Mouse (Mus musculus): ENCODE measurements around the gene Selenof. TPM values are rescaled to one million over a fixed set of nuclear protein-coding genes. Genes with fewer than 3 reads are reported as not detected.

Gene Selenof
- polyA plus RNA-seq, 1 experiment from 2014 or later = 618 TPM

- no peak for ATAC-seq (replicated peaks; ENCODE audit: low FRiP score)
- no peak overlapping the region for H3K27ac ChIP-seq
- no peaks in the 10 kb centered on the region for H3K36me3 ChIP-seq
- peaks cover 45% of the 10 kb centered on the region for H3K4me1 ChIP-seq
- no peak overlapping the region for H3K9ac ChIP-seq
- H3K4me2 ChIP-seq = no peak overlapping the region
- no peaks in the 10 kb centered on the region for H3K27me3 ChIP-seq
- no peak overlapping the region for H3K4me3 ChIP-seq (replicated peaks)
- WGBS = 39% methylated on average over 5 of the region's 5 CpGs
- H3K9me3 ChIP-seq (replicated peaks) = no peaks in the 10 kb centered on the region
Observed at GRCm38 (mm10) chr3:144610759-144611158, 40.7 kb downstream of the Selenof start.

GRCm38 (mm10) chr3:144611626-144612271 is 41.6 kb downstream of the Selenof start:
- Histone ChIP-seq H3K27ac (0 out of 2 replicates have a peak overlapping the region, but pooled peaks have one; percentile 2), H3K9ac (no peak overlapping the region), H3K36me3 (no peaks in the 10 kb centered on the region), H3K27me3 (no peaks in the 10 kb centered on the region), H3K4me3 (replicated peaks) (no peak overlapping the region), H3K4me1 (peaks cover 55% of the 10 kb centered on the region), H3K4me2 (no peak overlapping the region), H3K9me3 (replicated peaks) (no peaks in the 10 kb centered on the region)
- no peak for ATAC-seq (replicated peaks; ENCODE audit: low FRiP score)
- WGBS = 44% methylated on average over 8 of the region's 8 CpGs

DNA sequence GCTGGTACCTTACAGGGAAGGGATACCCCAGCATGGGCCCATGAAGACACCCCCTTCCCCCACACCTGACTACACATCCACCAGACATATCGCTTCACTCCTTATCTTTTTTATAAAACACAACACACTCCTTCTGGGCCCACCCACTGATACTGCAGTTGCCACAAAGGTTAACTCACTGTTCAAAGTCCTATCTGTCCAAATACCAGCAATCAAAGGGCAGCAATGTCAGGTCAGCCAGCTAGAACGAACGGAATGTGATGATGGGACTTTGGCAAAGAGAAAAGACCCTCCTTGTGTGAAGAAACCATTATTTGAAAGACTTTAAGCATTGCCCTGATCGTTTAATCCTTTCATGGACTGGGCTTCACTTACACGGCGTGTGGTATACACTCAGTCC is 42.3 kb downstream of the Selenof start:
- Histone ChIP-seq H3K9ac (no peak overlapping the region), H3K4me2 (no peak overlapping the region), H3K27ac (no peak overlapping the region), H3K4me3 (replicated peaks) (no peak overlapping the region), H3K4me1 (peaks cover 57% of the 10 kb centered on the region), H3K9me3 (replicated peaks) (no peaks in the 10 kb centered on the region), H3K36me3 (no peaks in the 10 kb centered on the region), H3K27me3 (no peaks in the 10 kb centered on the region)
- ATAC-seq (replicated peaks; ENCODE audit: low FRiP score) = no peak
- 72% methylated on average over 6 of the region's 6 CpGs for WGBS

DNA sequence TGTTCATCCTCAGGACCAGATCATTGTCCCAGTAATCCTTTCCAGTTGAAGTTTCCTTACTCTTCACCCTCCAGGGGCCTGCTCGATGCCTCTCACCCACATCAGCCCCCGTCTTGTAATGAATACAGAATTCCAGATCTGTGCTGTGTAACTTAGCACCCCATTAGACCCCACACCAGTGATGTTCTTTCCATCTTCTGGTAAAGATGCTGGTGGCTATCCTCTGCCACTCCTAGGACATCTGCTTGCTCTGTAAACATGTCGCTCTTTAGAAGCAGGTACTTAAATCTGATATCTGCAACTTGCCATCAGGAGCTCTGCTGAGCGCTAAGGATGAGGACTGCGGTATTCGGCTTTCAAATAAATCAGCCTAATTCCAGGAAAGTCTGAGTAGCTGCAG is 44.2 kb downstream of the Selenof start:
- H3K27ac ChIP-seq = peak overlapping the region; percentile 75
- no peaks in the 10 kb centered on the region for H3K36me3 ChIP-seq
- H3K4me2 ChIP-seq = peak overlapping the region; percentile 19; the same call in 1 of the 2 replicates
- peak; percentile 54 for ATAC-seq (replicated peaks; ENCODE audit: low FRiP score)
- 21% methylated on average over 6 of the region's 6 CpGs for WGBS
- peaks cover 57% of the 10 kb centered on the region for H3K4me1 ChIP-seq
- H3K4me3 ChIP-seq (replicated peaks) = no peak overlapping the region
- H3K9me3 ChIP-seq (replicated peaks) = no peaks in the 10 kb centered on the region
- H3K27me3 ChIP-seq = no peaks in the 10 kb centered on the region
- H3K9ac ChIP-seq = no peak overlapping the region

GRCm38 (mm10) chr3:144614698-144615097 is 44.6 kb downstream of the Selenof start:
- Histone ChIP-seq H3K4me2 (peak overlapping the region; percentile 19), H3K27ac (peak overlapping the region; percentile 75), H3K27me3 (no peaks in the 10 kb centered on the region), H3K4me3 (replicated peaks) (no peak overlapping the region), H3K4me1 (peaks cover 57% of the 10 kb centered on the region), H3K9ac (no peak overlapping the region), H3K36me3 (no peaks in the 10 kb centered on the region), H3K9me3 (replicated peaks) (no peaks in the 10 kb centered on the region)
- ATAC-seq (replicated peaks; ENCODE audit: low FRiP score) = peak; percentile 63
- 16% methylated on average over 10 of the region's 10 CpGs for WGBS

GRCm38 (mm10) chr3:144615459-144615858 is 45.4 kb downstream of the Selenof start:
- no peaks in the 10 kb centered on the region for H3K9me3 ChIP-seq (replicated peaks)
- no peak overlapping the region for H3K9ac ChIP-seq
- no peak for ATAC-seq (replicated peaks; ENCODE audit: low FRiP score)
- no peak overlapping the region for H3K4me3 ChIP-seq (replicated peaks)
- 58% methylated on average over 9 of the region's 9 CpGs for WGBS
- H3K27me3 ChIP-seq = no peaks in the 10 kb centered on the region
- H3K4me2 ChIP-seq = no peak overlapping the region
- peak overlapping the region; percentile 75; the same call in 1 of the 2 replicates for H3K27ac ChIP-seq
- H3K4me1 ChIP-seq = peaks cover 57% of the 10 kb centered on the region
- H3K36me3 ChIP-seq = no peaks in the 10 kb centered on the region

DNA sequence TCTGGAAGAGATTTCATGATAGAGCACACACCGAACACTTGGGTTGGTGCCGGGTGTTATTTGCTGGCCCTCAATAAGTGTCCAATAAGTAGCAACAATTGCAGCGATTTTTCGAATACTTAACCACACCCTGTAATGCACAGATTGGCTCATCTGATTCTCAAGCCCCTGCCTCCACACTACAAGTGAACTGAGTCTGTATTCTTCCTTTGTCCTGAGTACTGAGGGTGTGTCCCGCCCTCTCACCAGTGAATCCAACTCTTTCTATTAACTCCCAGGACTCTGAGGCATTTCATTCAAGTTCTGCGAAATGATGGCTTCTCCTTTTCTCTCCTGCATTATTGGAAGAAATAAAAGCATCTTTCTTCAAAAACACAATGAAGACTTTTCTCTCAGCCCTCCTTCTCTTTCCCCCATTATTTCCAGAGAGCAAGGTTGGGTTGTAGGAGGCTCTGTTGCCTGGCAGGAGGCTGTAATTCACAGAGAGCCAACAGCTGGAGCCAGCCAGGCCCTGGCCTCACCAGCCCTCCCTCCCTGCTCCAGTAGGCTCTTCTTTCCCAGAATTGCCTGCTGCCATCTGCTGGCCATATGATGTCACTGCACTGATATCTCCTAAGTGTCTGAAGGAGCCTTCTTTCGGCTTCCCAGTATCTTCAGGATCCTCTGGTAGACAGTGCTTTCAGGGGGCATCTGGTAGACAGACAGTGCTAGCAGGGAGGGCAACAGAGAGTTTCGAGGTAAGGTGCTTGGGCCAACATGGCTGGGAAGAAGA is 46.7 kb downstream of the Selenof start:
- Histone ChIP-seq H3K36me3 (no peaks in the 10 kb centered on the region), H3K9ac (no peak overlapping the region), H3K4me1 (peaks cover 45% of the 10 kb centered on the region), H3K4me3 (replicated peaks) (no peak overlapping the region), H3K27ac (0 out of 2 replicates have a peak overlapping the region, but pooled peaks have one; percentile 6), H3K27me3 (no peaks in the 10 kb centered on the region), H3K9me3 (replicated peaks) (no peaks in the 10 kb centered on the region), H3K4me2 (no peak overlapping the region)
- ATAC-seq (replicated peaks; ENCODE audit: low FRiP score) = peak; percentile 59
- 67% methylated on average over 8 of the region's 8 CpGs for WGBS

GRCm38 (mm10) chr3:144617633-144618180 is 47.6 kb downstream of the Selenof start:
- ATAC-seq (replicated peaks; ENCODE audit: low FRiP score) = no peak
- H3K9me3 ChIP-seq (replicated peaks) = 0 out of 2 replicates have a peak, but pooled peaks cover 5% of the 10 kb centered on the region
- H3K4me1 ChIP-seq = peaks cover 37% of the 10 kb centered on the region
- no peak overlapping the region for H3K9ac ChIP-seq
- no peaks in the 10 kb centered on the region for H3K27me3 ChIP-seq
- H3K4me3 ChIP-seq (replicated peaks) = no peak overlapping the region
- H3K36me3 ChIP-seq = no peaks in the 10 kb centered on the region
- WGBS = 77% methylated on average over 10 of the region's 10 CpGs
- H3K4me2 ChIP-seq = no peak overlapping the region
- H3K27ac ChIP-seq = no peak overlapping the region

GRCm38 (mm10) chr3:144622930-144623612 is 53.0 kb downstream of the Selenof start:
- no peak overlapping the region for H3K27ac ChIP-seq

DNA sequence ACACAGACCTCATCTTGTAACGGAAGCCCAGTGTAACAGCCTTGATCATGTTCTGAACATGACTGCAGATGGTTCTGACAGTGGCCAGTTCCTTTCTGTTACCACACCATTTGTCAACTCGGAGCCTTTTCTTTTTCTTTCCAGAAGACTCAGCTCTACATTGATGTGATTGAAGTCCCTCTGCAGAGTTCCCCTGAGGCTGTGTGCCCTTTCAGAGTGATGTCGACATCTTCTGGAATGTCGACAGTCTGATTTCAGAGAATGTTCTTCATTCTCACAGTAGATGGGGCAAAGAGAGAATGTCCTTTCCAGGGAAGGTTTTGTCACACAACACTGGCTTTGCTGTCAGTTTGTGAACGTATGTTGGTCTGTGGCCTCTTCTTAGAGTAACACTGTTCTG is 55.6 kb downstream of the Selenof start:
- H3K9ac ChIP-seq = no peak overlapping the region
- WGBS = 81% methylated on average over 5 of the region's 5 CpGs
- peaks cover 8% of the 10 kb centered on the region; the same call in 1 of the 2 replicates for H3K9me3 ChIP-seq (replicated peaks)
- ATAC-seq (replicated peaks; ENCODE audit: low FRiP score) = no peak
- H3K4me3 ChIP-seq (replicated peaks) = no peak overlapping the region
- no peaks in the 10 kb centered on the region for H3K4me1 ChIP-seq
- no peaks in the 10 kb centered on the region for H3K36me3 ChIP-seq
- H3K27me3 ChIP-seq = no peaks in the 10 kb centered on the region
- H3K27ac ChIP-seq = no peak overlapping the region
- H3K4me2 ChIP-seq = no peak overlapping the region

More at GRCm38 (mm10) chr3:144622930-144623612, 53.0 kb downstream of the Selenof start:
- H3K9me3 ChIP-seq (replicated peaks) = 0 out of 2 replicates have a peak, but pooled peaks cover 8% of the 10 kb centered on the region
- no peak overlapping the region for H3K4me3 ChIP-seq (replicated peaks)
- WGBS = 71% methylated on average over 13 of the region's 13 CpGs
- no peaks in the 10 kb centered on the region for H3K27me3 ChIP-seq
- no peaks in the 10 kb centered on the region for H3K4me1 ChIP-seq
- H3K9ac ChIP-seq = no peak overlapping the region
- no peak for ATAC-seq (replicated peaks; ENCODE audit: low FRiP score)
- H3K36me3 ChIP-seq = no peaks in the 10 kb centered on the region
- H3K4me2 ChIP-seq = no peak overlapping the region

DNA sequence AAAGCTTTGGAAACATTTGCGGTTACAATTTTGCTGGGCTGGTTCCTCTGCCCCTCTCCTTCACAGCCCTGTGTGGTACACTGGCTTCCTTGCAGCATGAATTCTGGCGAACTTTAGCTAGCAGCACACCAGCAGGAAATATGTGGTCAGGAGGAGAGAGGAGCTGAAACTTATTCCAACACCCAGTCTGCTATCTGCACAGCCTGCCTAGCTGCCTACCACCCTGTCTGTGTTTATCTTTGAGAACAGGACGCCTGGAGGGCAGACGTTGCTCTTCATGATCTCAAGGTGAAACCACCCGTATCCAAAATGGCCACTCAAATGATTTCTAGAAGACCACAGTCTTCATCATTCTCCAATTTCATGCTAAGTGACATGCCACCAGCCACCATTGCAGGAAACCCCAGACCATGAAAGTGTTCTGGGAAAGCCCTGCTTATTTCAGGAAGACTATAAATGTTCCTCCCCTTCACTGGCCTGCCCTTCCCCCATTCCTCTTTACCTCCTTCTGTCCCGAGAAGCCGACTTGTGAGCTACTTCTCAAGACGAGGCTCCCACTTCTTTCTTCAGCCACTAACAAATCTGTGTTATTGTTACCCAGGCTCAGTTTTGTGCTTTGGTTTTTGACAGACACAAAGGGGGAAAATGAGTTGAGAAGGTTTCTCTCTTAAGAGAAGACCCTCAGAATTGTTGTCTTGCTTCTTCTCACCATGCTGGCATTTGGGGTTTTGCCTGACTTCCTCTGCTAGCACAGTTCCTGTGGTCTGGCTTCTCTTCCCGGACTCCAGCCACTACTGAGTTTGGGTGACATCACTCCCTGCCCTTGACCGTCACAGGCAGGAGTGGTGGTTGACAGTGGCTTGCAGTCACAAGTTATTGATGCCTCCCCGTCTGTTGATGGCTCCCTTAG is 58.2 kb downstream of the Selenof start:
- Histone ChIP-seq H3K4me1 (no peaks in the 10 kb centered on the region), H3K36me3 (no peaks in the 10 kb centered on the region), H3K27ac (no peak overlapping the region), H3K9me3 (replicated peaks) (no peaks in the 10 kb centered on the region; the same call in 1 of the 2 replicates), H3K4me2 (no peak overlapping the region), H3K4me3 (replicated peaks) (no peak overlapping the region), H3K9ac (no peak overlapping the region), H3K27me3 (no peaks in the 10 kb centered on the region)
- peak; percentile 91; the same call in 1 of the 2 replicates for ATAC-seq (replicated peaks; ENCODE audit: low FRiP score)
- 58% methylated on average over 11 of the region's 11 CpGs for WGBS
